Mouse (Mus musculus) hindlimb bud, embryonic 11.5 days (tissue): ENCODE results near the gene Vmn2r109.
"Not testable (repeated sequence)": the region's sequence is repeated elsewhere in the genome, so short reads cannot be mapped to it uniquely, and the experiment has no call there.

Source experiments
- DNase-seq: peaks from one replicate; pipeline ENCODE4 v3.0.0-alpha.2; 2012; ENCODE audit warnings: low read depth, low spot score; ENCODE audit errors: extremely low spot score

Vmn2r109 gene

GRCm38 (mm10) chr17:20564656-20565055 lies at the start of gene Vmn2r109:
Vmn2r109 (minus strand) TSS chr17:20564756.
- DNase-seq = no peak

GRCm38 (mm10) chr17:20596323-20596722 lies 31.8 kb upstream of the Vmn2r109 start, which contains the start of gene Vmn2r110:
Vmn2r110 (minus strand) TSS chr17:20596423.
- no peak for DNase-seq

GRCm38 (mm10) chr17:20508247-20508646 lies 56.3 kb downstream of the Vmn2r109 start:
- not testable (repeated sequence) for DNase-seq

- no peak for DNase-seq
These were observed 66.7 kb downstream of the Vmn2r109 start, which contains the start of gene Vmn1r225 for GRCm38 (mm10) chr17:20497858-20498257. Vmn1r225 (plus strand) TSS chr17:20498158.
